Mouse (Mus musculus) layer of hippocampus, adult 2 months (tissue): ENCODE measurements at regions not wholly inside any gene's neighbourhood (a gene's known extent, or its start where the extent isn't known, plus 50 kb on each side); places are given as distances from the start of the nearest gene placed in this dataset.
"Not testable (repeated sequence)": the region's sequence is repeated elsewhere in the genome, so short reads cannot be mapped to it uniquely, and the experiment has no call there.

Experiments
- DNase-seq, 2 experiments: peaks; one replicate each; pipeline ENCODE4 v3.0.0; 2022; ENCODE audit warnings: low spot score in 2 of 2
- H3K27ac ChIP-seq: fragments of 200-600 bp; 2 replicates; pipeline ENCODE4 v1.8.1; 2022
- H3K4me3 ChIP-seq: fragments of 200-600 bp; 2 replicates; pipeline ENCODE4 v1.8.1; 2022; ENCODE audit warnings: mild to moderate bottlenecking
- CTCF ChIP-seq: fragments of 200-600 bp; conservative IDR thresholded peaks from 2 replicates; pipeline ENCODE4 v1.8.1; 2022; ENCODE audit warnings: antibody characterized with exemption, mild to moderate bottlenecking, moderate library complexity

DNA sequence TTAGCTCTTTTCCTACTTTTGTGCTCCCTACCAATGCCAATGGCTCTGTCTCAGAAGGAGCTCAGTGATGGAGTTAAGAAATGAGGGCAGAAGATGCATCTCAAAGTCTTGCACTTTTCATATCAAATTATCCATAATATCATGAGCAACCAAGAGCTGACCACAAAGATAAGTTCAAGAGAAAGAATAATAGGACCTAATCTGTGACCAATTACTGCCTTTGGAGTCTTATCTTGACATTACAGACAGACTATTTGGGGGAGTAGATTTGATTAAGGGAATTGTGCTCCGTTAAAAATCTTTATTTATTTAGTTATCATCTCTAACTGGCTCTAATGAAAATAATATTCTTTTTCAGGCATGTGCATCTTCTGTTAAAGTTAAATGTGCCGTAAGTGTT lies 189.1 kb upstream of the Irak1bp1 start:
- TF ChIP-seq CTCF = no peak
- no peak for DNase-seq
- Histone ChIP-seq H3K4me3 (no peak overlapping the region), H3K27ac (no peak overlapping the region)

- DNase-seq = peak in 1 of 2 experiments; percentile 25
- TF ChIP-seq CTCF = peak; percentile 78
- Histone ChIP-seq H3K4me3 (no peak overlapping the region), H3K27ac (no peak overlapping the region)
Measured at GRCm38 (mm10) chr9:82643900-82644299, 185.4 kb upstream of the Irak1bp1 start.

GRCm38 (mm10) chr9:82655511-82655910 lies 173.8 kb upstream of the Irak1bp1 start:
- H3K4me3 ChIP-seq, H3K27ac ChIP-seq, DNase-seq: not testable (repeated sequence)

DNA sequence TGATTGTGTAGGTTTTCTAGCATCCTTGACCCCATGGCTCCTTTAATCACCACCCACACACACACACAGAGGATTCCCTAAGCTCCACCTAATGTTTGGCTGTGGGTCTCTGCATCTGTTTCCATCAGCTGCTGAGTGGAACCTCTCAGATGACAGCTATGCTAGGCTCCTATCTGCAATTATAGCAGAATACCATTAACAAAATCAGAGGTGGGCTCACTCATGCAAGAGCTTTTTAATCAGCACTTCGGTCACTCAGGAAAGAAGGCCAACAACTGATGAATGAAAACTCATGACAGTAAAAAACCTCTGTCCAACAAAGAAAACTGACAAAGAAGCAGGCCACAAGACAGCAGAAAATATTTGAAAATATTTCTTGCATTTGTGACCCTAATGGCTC lies 147.1 kb upstream of the Irak1bp1 start:
- Histone ChIP-seq H3K27ac (no peak overlapping the region), H3K4me3 (no peak overlapping the region)
- DNase-seq = no peak
- no peak for TF ChIP-seq CTCF

DNA sequence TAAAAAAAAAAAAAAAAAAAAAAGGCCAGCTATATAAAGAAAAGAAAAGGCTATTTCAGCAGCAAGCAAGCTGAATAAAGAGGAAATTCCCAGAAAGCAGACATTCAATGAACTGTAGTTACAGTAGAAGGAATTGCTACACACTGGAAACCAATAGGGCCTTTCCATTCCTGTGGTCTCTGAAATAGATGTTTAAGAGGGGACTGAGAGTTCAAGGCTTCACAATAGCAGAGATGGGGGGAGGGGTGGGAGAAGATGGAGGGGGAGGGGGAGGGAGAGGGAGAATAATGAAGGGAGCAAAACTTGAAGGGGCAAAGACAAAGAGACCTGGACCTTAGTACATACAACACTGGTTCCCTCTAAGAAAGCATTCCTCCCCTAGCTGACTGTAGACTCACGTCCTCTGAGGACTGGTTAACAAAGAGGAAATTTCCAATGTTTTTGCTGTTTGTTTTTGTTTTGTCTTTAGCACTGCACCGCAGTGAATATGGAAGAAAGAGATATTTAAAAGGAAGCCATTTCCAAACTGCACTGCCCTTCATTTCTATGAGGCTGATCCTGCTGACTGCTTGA lies 119.8 kb upstream of the Irak1bp1 start:
- DNase-seq = no peak
- H3K27ac ChIP-seq = no peak overlapping the region
- H3K4me3 ChIP-seq = no peak overlapping the region
- no peak for TF ChIP-seq CTCF

- H3K27ac ChIP-seq = no peak overlapping the region
- H3K4me3 ChIP-seq = no peak overlapping the region
- TF ChIP-seq CTCF = no peak
- no peak for DNase-seq
Measured at GRCm38 (mm10) chr9:82709991-82710593, 119.2 kb upstream of the Irak1bp1 start.

GRCm38 (mm10) chr9:82710945-82711516 lies 118.3 kb upstream of the Irak1bp1 start:
- no peak for TF ChIP-seq CTCF
- no peak for DNase-seq
- no peak overlapping the region for H3K4me3 ChIP-seq
- H3K27ac ChIP-seq = no peak overlapping the region

DNA sequence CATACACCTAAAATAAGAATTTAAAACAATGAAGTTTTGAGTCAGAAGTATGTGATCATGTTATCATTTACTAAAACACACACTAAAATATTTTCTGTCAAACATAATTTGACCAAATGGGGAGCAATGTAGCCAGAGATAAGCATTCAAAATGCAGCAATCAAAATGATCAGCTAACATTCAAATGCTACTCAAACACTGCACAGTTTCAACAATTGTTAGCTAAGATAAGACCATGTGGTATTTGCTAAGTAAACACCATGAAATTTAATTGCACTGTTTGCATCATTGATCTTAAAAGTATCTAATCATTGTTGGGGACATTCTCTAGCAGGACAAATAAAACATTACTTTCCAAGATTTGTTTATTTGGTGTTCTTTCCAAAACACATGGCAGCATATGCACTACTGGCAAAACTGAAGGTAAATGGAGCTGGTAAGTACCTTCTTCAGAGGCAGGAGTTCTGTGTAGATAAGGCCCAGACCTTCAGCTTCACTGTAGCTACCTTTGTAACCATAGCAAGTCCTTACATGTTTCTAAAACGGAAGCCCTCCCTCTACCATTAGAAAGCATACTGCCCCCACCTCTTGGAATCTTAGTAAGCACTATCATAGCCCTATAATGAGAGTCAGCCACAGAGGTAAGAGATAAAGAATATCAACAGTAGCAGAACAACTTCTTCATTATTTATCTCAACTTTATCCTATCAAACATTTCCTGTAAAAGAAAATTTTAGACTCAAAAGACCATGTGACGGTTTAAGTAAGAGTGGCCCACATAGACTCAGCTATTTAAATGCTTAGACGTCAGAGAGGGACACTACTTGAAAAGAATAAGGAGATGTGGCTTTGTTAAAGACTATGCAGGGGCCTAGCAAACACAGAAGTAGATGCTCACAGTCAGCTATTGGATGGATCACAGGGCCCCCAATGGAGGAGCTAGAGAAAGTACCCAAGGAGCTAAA lies 116.3 kb upstream of the Irak1bp1 start:
- H3K4me3 ChIP-seq = no peak overlapping the region
- no peak for DNase-seq
- no peak for TF ChIP-seq CTCF
- H3K27ac ChIP-seq = no peak overlapping the region

- TF ChIP-seq CTCF = no peak
- H3K4me3 ChIP-seq = no peak overlapping the region
- H3K27ac ChIP-seq = no peak overlapping the region
- DNase-seq = no peak
Measured at GRCm38 (mm10) chr9:82728652-82729051, 100.7 kb upstream of the Irak1bp1 start.

GRCm38 (mm10) chr9:82729646-82730045 lies 99.7 kb upstream of the Irak1bp1 start:
- no peak for TF ChIP-seq CTCF
- DNase-seq = no peak
- Histone ChIP-seq H3K4me3 (no peak overlapping the region), H3K27ac (no peak overlapping the region)

- no peak for TF ChIP-seq CTCF
- DNase-seq = no peak
- Histone ChIP-seq H3K4me3 (no peak overlapping the region), H3K27ac (no peak overlapping the region)
Measured at GRCm38 (mm10) chr9:82733024-82733585, 96.2 kb upstream of the Irak1bp1 start.

DNA sequence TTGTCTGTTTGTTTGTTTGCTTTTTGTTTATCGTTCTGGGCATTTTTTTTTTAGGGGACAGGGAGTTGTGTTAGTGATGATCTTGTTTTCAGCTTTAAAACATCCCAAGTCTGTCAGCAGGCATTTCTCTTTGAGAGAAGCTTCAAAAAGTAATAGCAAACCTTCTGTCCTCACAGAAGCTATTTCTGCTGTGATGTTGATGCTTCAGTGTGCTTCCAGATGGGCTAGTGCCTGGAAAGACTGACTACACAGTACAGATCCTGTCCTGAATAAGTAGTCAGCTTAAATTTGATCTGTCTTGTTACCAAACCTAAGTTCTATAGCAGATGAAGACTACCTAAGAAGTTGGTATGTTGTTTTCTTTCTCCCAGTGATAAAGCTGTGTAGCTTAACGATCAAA lies 94.4 kb upstream of the Irak1bp1 start:
- TF ChIP-seq CTCF = no peak
- DNase-seq = no peak
- no peak overlapping the region for H3K27ac ChIP-seq
- H3K4me3 ChIP-seq = no peak overlapping the region

DNA sequence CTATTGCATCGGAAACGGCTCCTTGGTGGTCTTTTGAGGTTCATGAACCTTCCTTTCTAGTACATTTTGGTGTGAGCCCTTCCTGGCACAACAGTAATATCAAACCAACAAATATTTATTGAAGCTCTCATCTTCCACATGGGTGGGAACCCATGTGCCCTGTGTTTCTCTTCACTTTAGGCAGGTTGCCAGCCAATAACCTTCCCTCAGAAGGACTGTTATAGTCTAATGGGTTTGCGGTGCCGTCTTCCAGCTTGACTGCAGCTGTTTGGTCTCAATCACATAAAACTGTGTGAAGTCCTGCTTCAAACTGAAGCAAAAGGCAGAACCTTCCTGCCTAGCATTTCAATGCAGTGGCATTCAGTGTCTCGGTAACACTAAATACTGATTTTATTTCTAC lies 69.4 kb upstream of the Irak1bp1 start:
- DNase-seq = no peak
- no peak for TF ChIP-seq CTCF
- Histone ChIP-seq H3K27ac (no peak overlapping the region), H3K4me3 (no peak overlapping the region)
